Mouse (Mus musculus): ENCODE data around the gene Usp18.

- TF ChIP-seq CTCF (IDR thresholded peaks at IDR 0.05; ENCODE audit: low read depth, low read length) (no peak), POLR2A (IDR thresholded peaks at IDR 0.05; ENCODE audit: borderline replicate concordance, low read depth, low read length) (no peak)
Observed at GRCm38 (mm10) chr6:121210149-121210925, 35.4 kb upstream of the Usp18 start, which contains the start of gene Tuba8.

All from bone marrow macrophage, adult 2 months (primary cell).